Mouse (Mus musculus) heart, postnatal 10 days (tissue): ENCODE data around the gene Scgb3a1. TPM values are rescaled to one million over a fixed set of nuclear protein-coding genes. Genes with fewer than 3 reads are reported as not detected.
A peak's percentile ranks its signal among the peaks of the same experiment; 100 is the strongest.

Experiments used
- DNase-seq, 2 experiments: peaks; one replicate each; pipeline ENCODE4 v3.0.0; 2021
- intact Hi-C: fragments of 180-260 bp; cut with DNase I; formaldehyde crosslinking; loops from one replicate; pipeline ENCODE4 v1.15.1; 2025
- total RNA-seq, 2 experiments: library from RNA; stranded (reverse); gene quantifications; 2 replicates each; pipeline ENCODE4 v1.2.3; 2021

Gene Scgb3a1
- total RNA-seq, 2 experiments from 2014 or later, result 15.7 TPM; not detected in 1

DNA sequence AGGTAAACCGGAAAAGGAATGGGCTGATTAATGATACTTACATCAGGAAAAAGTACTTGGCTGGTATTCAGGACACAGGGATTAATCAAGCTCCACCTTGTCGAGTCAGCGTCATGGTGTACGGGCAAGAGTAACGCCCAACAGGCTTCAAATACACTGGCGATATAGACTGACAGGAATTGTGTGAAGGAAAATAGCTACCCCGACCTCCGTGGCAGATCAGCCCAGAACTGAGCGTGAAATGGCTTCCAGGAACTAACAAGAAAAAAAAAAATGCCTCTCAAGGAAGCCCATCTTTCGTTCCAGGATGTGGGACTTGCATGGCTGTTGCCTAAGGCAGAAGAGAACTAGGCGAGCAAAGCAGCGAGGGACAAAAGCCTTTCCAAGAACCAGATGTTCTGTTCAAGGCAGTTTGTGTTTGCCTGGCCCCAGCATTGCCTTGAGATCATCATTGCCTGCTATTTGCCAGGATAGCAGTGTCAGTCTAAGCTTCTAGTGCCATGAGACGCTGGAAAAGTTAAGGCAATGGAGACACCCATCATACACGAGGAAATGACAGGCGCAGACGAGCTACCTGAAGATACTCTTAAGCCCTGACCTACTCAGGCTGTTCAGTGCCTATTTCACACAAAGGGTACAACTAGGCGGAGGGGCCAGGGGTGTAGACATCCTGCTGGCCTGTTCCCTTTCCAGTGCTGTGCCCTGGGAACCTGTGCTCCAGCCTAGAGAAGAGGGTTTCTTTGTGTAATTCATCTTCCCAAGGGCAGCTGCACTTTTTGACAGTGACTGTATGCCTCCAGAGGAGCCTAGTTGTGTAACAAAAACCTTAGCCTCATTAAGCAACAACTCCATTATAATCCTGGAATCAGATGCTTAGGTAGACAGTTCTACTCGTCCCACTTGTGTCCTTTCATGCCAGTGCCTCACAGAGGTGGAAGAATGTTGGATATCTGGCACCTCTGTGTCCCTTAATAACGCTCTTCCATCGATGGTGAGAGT is 50.2 kb downstream of the Scgb3a1 start:
- intact Hi-C loops, result loop anchor here (5.0 kb wide), 1 partner anchor 56 kb away; no protein-coding TSS in a partner anchor
- DNase-seq, result peak; percentile 35 to 45

Other genes with a start within 250 kb of the Scgb3a1 start
- not detected for gene Olfr1389, start 240.5 kb upstream of the Scgb3a1 start, total RNA-seq
- under 1 TPM; 0.10 to 0.14 TPM for gene Olfr1388, start 227.0 kb upstream of the Scgb3a1 start, total RNA-seq
- not detected for gene Olfr1387, start 208.3 kb upstream of the Scgb3a1 start, total RNA-seq
- gene Olfr1386, start 198.6 kb upstream of the Scgb3a1 start, total RNA-seq, result not detected
- gene Olfr1385, start 174.5 kb upstream of the Scgb3a1 start, total RNA-seq, result not detected
- gene Olfr1384, start 156.9 kb upstream of the Scgb3a1 start, total RNA-seq, result under 1 TPM in 1 of 2 experiments, not detected in 1; 0.42 TPM
- under 1 TPM; 0.69 to 0.91 TPM for gene Olfr1383, start 144.0 kb upstream of the Scgb3a1 start, total RNA-seq
- not detected for gene Olfr1382, start 135.4 kb upstream of the Scgb3a1 start, total RNA-seq
- gene Olfr1381, start 120.2 kb upstream of the Scgb3a1 start, total RNA-seq, result not detected
- gene Olfr1380, start 106.7 kb upstream of the Scgb3a1 start, total RNA-seq, result not detected
- 10 to 100 TPM; 14.5 to 14.9 TPM for gene Flt4, start 54.3 kb upstream of the Scgb3a1 start, total RNA-seq
- gene Cnot6, start 49.1 kb downstream of the Scgb3a1 start, total RNA-seq, result 10 to 100 TPM; 49.2 to 56.2 TPM
- gene Gfpt2, start 130.6 kb downstream of the Scgb3a1 start, total RNA-seq, result 10 to 100 TPM; 13.0 to 16.7 TPM
- gene Mapk9, start 183.1 kb downstream of the Scgb3a1 start, total RNA-seq, result 10 to 100 TPM; 47.5 to 53.5 TPM
- under 1 TPM in 1 of 2 experiments, not detected in 1; 0.29 TPM for gene Rasgef1c, start 238.2 kb downstream of the Scgb3a1 start, total RNA-seq